Mouse (Mus musculus): ENCODE results near the gene Acox3.

GRCm38 (mm10) chr5:35593272-35593671 is 10.4 kb downstream of the Acox3 start:
- no peak for TF ChIP-seq CTCF (IDR thresholded peaks at IDR 0.05; ENCODE audit: borderline replicate concordance, control insufficient read depth, extremely low read depth, insufficient read depth, low read length, poor library complexity)
- TF ChIP-seq POLR2A (IDR thresholded peaks at IDR 0.05; ENCODE audit: control insufficient read depth, extremely low read depth, insufficient read depth, low read length, poor library complexity), result no peak
